Mouse (Mus musculus) MEL (cell line): ENCODE results near the gene Pcnx.

Experiments
- EP300 ChIP-seq, 2 experiments: IDR thresholded peaks; 2 replicates each; pipeline ENCODE4 v1.6.1; 2011; ENCODE audit warnings: improper control_type of control experiment in 2 of 2, low read length in 2 of 2, low read depth in 1 of 2, mild to moderate bottlenecking in 1 of 2
- USF1 ChIP-seq: IDR thresholded peaks from 2 replicates; pipeline ENCODE4 v1.6.1; 2014; ENCODE audit warnings: low read depth, mild to moderate bottlenecking, inconsistent platforms, low read length, improper control_type of control experiment, moderate library complexity
- ZC3H11A ChIP-seq: IDR thresholded peaks from 2 replicates; pipeline ENCODE4 v1.6.1; 2012; ENCODE audit warnings: low read depth, mild to moderate bottlenecking, inconsistent platforms, low read length, improper control_type of control experiment

DNA sequence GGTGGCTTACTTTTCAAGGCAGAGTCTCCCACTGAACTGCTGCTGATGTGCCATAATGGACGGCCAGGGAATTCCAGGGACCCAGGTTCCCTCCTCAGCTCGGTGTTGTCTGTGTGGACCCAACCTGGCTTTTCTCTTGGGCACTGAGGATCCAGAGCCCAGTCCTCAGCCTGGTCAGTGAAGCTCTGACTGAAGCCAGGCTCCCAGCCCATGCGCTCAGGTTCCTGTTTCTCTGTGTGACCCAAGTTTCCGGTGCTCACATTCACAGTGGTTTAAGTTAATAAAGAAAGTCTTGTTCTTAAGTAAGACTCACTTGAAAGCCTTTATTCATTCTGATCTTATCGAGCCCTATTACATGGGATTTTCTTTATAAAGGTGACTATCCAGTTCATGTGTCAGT is 74.7 kb downstream of the Pcnx start:
- no peak for TF ChIP-seq USF1
- TF ChIP-seq EP300 (IDR thresholded peaks at IDR 0.05; ENCODE audit: low read depth in 1 of 2, low read length in 2 of 2), result no peak
- no peak for TF ChIP-seq ZC3H11A
